Mouse (Mus musculus) testis, postnatal 14 days (tissue): ENCODE measurements around the gene Nexn.
"Not testable (repeated sequence)": the region's sequence is repeated elsewhere in the genome, so short reads cannot be mapped to it uniquely, and the experiment has no call there.

Experiments
- DNase-seq: peaks from one replicate; pipeline ENCODE4 v3.0.0; 2021; ENCODE audit warnings: low spot score

The Nexn gene

DNA sequence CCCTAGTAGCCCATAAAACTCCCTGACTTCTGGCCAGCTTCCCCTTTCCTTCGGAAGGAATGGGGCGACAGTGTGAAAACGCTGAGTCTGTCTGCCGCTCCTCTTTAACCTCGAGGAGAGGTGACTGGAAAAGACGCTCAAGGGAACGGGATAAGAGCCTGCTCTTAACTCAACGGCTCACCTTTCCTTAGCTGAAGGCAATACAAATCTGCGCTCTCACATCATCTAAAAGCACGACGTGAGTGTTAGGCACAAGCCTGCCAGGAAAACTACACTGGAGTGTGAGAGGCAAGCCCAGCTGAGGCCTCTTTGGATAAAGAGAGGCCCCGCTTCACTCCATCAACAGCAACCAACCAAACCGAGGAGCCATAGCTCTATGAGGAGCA, at the start of gene Nexn:
Nexn (minus strand) TSS at position 315 of the 386 bp plus-strand sequence.
- DNase-seq = no peak

DNA sequence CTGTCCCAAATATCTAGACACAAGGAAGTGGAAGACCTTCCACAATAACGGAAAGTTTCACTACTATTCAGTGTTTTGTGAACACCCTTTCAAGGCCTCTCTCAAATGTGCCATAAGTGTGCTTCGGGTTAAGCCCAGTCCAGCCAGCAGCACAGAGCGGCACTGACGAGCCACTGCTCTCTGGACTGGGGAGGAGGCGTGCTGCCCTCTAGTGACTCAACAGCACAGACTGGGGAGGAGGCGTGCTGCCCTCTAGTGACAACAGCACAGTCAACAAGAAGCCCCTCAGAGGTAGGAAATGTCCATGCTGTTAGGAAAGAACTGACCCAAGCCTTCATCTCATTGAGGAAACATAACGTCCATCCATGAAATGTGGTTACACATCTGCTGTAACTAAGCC, 49.5 kb upstream of the Nexn start:
- DNase-seq = peak; percentile 68

DNA sequence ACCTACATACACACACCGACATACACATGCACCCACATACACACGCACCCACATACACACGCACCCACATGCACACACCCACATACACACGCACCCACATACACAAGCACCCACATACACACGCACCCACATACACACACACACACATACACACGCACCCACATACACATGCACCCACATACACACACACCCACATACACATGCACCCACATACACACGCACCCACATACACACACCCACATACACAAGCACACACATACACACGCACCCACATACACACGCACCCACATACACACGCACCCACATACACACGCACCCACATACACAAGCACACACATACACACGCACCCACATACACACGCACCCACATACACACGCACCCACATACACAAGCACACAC, 48.5 kb upstream of the Nexn start:
- DNase-seq = not testable (repeated sequence)

DNA sequence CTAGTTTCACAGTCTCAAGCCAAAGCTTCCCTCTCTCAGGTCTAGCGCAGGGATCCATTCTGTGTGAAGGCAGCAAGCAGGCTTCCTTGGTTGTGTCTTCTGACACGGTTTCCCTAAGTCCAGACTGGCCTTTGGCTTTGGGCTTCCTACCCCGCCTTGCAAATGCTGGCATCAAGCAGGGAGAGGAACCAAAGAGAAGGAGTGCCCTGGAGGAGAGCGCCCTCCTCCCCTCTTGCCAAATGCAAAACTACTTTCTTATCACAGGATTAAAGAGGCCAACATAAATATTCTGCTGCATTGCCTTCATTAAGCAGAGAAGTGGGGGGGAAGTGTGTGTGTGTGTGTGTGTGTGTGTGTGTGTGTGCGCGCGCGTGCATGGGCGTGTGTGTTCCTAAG, 43.1 kb upstream of the Nexn start:
- no peak for DNase-seq

DNA sequence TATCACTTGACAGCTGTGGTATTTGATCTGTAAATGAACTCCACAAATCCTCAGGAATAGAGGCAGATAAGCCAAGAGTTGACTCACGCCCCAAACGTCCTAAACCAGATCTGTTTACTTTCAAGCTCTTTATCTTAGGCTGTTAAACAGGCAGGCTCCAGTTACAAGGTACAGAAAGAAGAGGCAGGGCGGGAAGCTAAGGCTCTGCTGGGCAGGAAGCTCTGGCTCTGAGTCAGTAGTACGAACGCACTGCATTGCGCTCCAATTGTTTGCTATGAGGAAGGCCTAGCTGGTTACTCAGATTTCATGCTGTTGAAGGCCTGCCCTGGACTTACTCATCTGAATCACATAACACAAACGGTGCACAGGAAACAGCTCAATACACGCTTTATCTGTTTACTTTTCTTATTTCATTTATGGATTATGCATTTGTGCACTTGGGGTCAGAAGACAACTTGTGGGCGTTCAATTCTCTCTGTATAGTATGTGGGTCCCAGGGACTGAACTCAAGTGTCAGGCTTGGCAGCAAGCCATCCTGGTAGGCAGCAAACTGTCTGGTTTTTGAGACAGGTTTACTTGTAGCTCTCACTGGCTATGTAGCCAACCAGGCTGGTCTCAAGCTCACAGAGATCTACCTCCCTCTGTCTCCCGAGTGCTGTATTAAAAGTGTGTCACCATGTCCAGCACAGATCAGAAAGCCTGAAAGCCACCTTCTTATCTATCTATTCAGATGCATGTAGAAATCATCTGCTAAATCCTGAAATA, 42.5 kb upstream of the Nexn start:
- DNase-seq = no peak

DNA sequence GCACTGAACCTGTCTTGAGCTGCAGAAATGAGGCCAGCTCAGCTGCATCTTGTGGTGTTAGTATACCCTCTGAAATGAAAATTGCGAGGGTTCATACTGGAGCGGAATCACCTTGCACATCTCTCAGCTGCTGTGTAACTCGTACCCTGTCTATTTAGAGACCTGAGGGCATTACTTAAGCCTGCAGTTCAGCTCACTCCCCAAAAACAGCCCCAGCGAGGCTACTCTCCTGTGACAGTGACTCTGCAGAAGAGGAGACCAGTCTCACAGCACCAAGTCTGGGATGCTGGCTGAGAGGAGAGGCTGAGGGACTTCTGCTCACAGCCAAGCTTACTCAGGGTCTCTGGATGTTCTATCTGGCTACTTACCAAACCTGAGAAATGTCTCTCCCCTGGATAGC, 39.8 kb upstream of the Nexn start:
- DNase-seq = no peak

- no peak for DNase-seq
Observed at GRCm38 (mm10) chr3:152305080-152305479, 38.9 kb upstream of the Nexn start.

DNA sequence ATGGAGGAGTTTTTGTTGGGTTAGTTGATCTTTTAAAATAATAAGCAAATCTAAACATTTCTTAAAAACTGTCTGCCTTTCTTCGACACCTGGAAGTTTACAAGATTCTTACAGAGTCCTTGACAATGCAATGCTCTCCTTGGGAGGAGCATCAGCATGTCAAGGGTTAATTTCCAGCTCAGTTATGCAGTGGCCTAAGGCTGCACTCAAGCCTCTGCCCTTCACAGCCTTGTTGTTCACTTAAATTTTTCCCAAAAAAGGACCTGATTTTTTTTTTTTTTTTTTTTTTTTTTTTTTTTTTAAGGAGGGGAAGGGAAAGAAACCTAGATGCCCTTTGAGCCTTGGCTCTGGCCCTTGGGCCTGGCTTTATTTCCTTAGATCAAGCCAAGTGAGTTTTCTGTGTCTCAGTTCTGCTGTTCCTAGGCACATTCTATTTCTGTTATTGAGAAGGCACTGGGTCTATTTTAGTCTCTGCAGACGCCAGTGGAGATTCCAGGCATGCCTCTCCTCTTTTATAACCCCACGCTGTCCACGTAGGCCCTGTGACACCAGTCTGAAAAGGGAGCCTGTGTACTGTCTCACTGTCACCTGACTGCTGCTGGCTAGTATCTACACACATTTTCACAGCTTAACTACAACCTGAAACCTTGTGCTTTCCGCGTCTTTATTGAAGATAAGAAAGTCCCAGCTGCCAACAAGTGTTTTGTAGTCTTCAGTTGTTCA, 38.1 kb upstream of the Nexn start:
- DNase-seq = no peak

DNA sequence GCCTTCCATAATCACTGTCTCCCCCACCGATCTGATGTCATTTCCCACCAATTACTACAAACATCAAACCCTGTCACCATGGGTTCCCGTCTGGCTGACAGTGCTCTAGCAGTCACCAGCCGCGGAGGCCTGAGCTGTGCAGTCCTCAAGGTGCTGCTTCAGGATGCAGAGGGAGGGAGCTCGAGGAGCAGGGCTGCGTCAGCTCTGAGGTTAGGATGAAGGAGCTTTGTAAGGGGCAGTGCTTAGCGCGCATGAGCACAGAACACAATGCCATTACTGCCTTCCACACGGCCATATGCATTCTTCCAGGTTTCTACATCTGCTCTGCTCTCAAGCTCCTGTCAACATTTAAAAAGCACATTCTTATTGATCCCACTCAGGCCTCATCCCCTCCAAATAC, 36.8 kb upstream of the Nexn start:
- no peak for DNase-seq

- no peak for DNase-seq
Observed at GRCm38 (mm10) chr3:152300376-152301337, 34.5 kb upstream of the Nexn start.

GRCm38 (mm10) chr3:152295896-152296295, 29.7 kb upstream of the Nexn start:
- no peak for DNase-seq

DNA sequence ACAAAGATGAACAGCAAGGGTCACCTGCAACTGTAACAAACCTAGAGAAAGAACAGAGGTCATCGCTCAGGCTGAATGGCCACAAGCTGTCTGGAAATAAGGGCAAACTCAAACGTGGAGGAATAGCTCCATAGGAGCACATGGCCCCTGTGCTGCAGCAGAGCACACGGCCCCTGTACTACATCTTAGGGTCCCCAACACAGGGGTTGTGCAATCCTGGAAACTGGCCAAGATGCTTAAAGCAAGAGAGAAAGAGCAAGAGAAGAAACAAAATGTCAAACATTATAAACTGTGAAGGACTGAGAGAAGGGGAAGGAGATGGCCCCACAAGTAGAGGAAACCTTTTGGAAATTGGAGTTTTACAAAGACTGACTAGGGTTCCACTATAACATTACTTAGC, 28.2 kb upstream of the Nexn start:
- no peak for DNase-seq

GRCm38 (mm10) chr3:152293530-152294181, 27.5 kb upstream of the Nexn start:
- DNase-seq = no peak

- no peak for DNase-seq
Observed at GRCm38 (mm10) chr3:152291895-152292294, 25.7 kb upstream of the Nexn start.

- DNase-seq = no peak
Observed at GRCm38 (mm10) chr3:152290175-152290798, 24.1 kb upstream of the Nexn start.

DNA sequence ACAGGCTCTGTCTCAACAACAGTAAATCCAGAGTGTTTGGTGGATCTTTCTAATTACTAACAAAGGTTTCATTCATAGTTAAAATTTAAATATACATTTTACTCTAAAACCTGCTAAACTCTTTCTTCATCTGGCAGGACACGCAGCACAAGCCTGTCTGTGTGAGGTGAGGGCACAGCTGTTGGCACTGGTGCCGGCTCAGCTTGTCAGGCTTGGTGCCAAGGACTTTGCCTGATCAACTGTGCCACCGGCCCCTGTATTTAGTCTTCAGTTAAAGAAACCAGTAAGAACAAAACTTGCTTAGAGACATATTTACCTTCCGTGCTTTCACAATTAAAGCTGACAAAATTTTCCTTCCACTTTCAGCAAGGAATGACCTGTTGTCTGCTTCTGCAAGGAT, 22.6 kb upstream of the Nexn start:
- DNase-seq = no peak

DNA sequence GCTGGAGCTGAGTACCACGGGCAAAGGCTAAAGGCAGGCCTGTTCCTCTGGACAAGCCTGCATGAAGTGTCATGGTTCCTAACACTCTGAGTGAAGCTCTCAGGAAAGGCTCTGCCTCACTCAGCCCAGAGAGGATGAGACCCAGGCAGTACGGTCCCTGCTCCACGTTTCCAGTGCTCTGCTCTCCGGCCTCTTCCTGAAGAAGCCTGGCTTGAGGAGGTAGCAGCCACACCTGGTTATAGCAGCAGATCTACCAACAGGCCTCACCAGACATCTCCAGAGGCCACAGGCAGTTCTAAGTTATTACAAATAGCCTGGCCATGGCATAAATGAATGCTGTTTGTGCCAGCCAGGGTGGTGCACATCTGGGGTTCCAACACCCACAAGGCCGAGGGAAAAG, 22.1 kb upstream of the Nexn start:
- DNase-seq = no peak

DNA sequence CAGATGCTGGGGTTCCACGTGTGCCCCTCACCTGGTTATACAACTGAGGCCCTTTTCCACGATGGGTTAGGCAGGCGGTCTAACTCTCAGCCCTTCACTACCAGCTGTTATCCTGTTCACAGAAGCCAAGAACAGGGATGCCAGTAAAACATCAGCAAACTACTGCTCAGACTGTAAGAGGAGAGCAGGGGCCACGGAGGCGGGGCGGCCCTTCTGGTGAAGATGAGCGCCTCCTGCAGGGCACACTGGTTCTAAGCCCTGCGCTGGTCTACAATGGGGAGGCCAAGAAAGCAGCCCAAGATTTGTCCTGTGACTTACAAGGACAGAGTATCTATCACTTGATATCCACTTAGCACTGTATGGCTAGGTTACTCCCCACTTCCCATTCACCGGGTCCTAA, 21.7 kb upstream of the Nexn start:
- DNase-seq = no peak

GRCm38 (mm10) chr3:152284759-152285158, 18.6 kb upstream of the Nexn start:
- no peak for DNase-seq

GRCm38 (mm10) chr3:152284306-152284705, 18.2 kb upstream of the Nexn start:
- DNase-seq = no peak

DNA sequence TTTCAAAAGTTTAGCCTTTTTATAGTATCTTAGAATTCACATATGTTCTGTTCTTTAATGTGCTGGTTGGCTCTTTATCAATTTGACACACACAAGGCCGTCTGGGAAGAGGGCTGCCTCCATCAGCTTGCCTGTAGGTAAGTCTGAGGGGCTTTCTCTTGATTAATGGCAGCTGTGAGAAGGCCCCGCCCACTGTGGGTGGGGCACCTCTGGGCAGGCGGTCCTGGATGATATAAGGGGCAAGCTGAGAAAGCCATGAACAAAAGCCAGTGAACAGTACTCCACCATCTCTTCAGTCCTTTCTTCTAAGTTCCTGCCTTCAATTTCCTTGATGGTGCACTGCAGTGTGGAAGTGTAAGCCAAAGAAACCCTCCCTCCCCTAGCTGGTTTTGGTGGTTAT, 16.0 kb upstream of the Nexn start:
- no peak for DNase-seq

DNA sequence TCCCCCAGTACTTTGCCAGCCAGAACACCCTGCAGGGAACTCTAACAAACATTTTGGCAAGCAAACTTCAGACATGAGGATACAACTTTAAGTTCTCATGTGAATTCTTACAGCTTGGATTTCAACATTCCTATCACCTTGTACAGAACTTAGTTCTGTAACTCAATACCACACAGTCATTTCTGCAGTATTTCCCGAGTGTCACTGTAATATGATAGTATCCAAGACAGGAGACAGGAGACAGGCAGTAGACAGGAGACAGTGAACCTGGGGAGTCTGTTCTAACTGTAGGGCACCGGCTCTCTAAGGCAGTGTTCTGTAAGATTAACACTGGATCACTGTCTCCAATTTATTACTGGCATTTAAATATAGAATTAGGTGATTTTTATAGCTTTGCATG, 12.3 kb upstream of the Nexn start:
- DNase-seq = no peak
